Mouse (Mus musculus) CH12.LX (cell line): Measurements from ENCODE around the gene Rbbp7. TPM values are rescaled to one million over a fixed set of nuclear protein-coding genes. Genes with fewer than 3 reads are reported as not detected.

Experiments
- DNase-seq: peaks from one replicate; pipeline ENCODE4 v3.0.0-alpha.2; 2013; ENCODE audit errors: extremely low read depth
- H3K27ac ChIP-seq: 2 replicates; pipeline ENCODE4 v1.5.1; 2012; ENCODE audit warnings: low read depth, mild to moderate bottlenecking, control low read depth, moderate library complexity; ENCODE audit not compliant: insufficient read depth
- H3K27me3 ChIP-seq: replicated peaks from 2 replicates; pipeline ENCODE3; 2012; ENCODE audit warnings: inconsistent platforms
- H3K36me3 ChIP-seq, 2 experiments: replicated peaks in 1 of 2; 2 replicates each; pipeline versions ENCODE3 to v1.6.1; 2012; ENCODE audit warnings: inconsistent platforms in 1 of 2, low read length in 1 of 2, mild to moderate bottlenecking in 1 of 2, mixed read lengths in 1 of 2, moderate library complexity in 1 of 2; ENCODE audit not compliant: control insufficient read depth in 1 of 2, insufficient read depth in 1 of 2
- H3K4me1 ChIP-seq, 2 experiments: 2 replicates each; pipeline ENCODE4 v1.6.1; 2012; ENCODE audit warnings: inconsistent platforms in 1 of 2, moderate library complexity in 1 of 2; ENCODE audit not compliant: insufficient read depth in 2 of 2, control insufficient read depth in 1 of 2
- H3K4me2 ChIP-seq: 2 replicates; pipeline ENCODE4 v1.6.1; 2012; ENCODE audit warnings: low read depth, mild to moderate bottlenecking, control low read depth; ENCODE audit not compliant: poor library complexity, insufficient read depth, severe bottlenecking
- H3K4me3 ChIP-seq, 3 experiments: fragments of 150-350 bp in 1 of 3; sonication (generic) in 1 of 3; replicated peaks in 1 of 3; 2 replicates each; pipeline versions ENCODE3 to v1.5.1; 2011 to 2012; ENCODE audit warnings: low read depth in 2 of 3, low read length in 2 of 3, mild to moderate bottlenecking in 2 of 3, moderate library complexity in 2 of 3, control low read depth in 1 of 3, improper control_type of control experiment in 1 of 3, inconsistent platforms in 1 of 3, mixed read lengths in 1 of 3; ENCODE audit not compliant: poor library complexity in 1 of 3
- H3K79me2 ChIP-seq: replicated peaks from 2 replicates; pipeline ENCODE4 v1.6.1; 2012; ENCODE audit warnings: mild to moderate bottlenecking, moderate library complexity; ENCODE audit not compliant: control insufficient read depth, poor library complexity, insufficient read depth, severe bottlenecking; ENCODE audit errors: extremely low read depth
- H3K9ac ChIP-seq: 2 replicates; pipeline ENCODE4 v1.6.1; 2012; ENCODE audit warnings: low read depth, mild to moderate bottlenecking, control low read depth, moderate library complexity; ENCODE audit not compliant: insufficient read depth
- H3K9me3 ChIP-seq: replicated peaks from 2 replicates; pipeline ENCODE3; 2012; ENCODE audit warnings: low read length, inconsistent platforms, mixed read lengths
- CHD2 ChIP-seq: IDR thresholded peaks from 2 replicates; pipeline ENCODE4 v1.6.1; 2011; ENCODE audit warnings: low read length, improper control_type of control experiment
- CTCF ChIP-seq, 2 experiments: IDR thresholded peaks in 1 of 2; conservative IDR thresholded peaks in 1 of 2; 2 replicates each; pipeline ENCODE4 v1.5.1; 2011 to 2012; ENCODE audit warnings: low read depth in 2 of 2, low read length in 2 of 2, improper control_type of control experiment in 1 of 2, inconsistent platforms in 1 of 2, mild to moderate bottlenecking in 1 of 2, moderate library complexity in 1 of 2
- ELF1 ChIP-seq: IDR thresholded peaks from 2 replicates; pipeline ENCODE4 v1.6.1; 2014; ENCODE audit warnings: low read depth, mild to moderate bottlenecking, inconsistent platforms, low read length, improper control_type of control experiment
- ETS1 ChIP-seq: conservative IDR thresholded peaks from 2 replicates; pipeline ENCODE4 v1.6.1; 2012; ENCODE audit warnings: low read depth, mild to moderate bottlenecking, inconsistent platforms, low read length, improper control_type of control experiment, moderate library complexity
- IRF4 ChIP-seq: IDR thresholded peaks from 2 replicates; pipeline ENCODE4 v1.6.1; 2014; ENCODE audit warnings: low read depth, mild to moderate bottlenecking, inconsistent platforms, low read length, improper control_type of control experiment
- JUN ChIP-seq: IDR thresholded peaks from 2 replicates; pipeline ENCODE4 v1.6.1; 2011; ENCODE audit warnings: low read depth, mild to moderate bottlenecking, low read length, improper control_type of control experiment, moderate library complexity; ENCODE audit not compliant: insufficient read depth
- JUND ChIP-seq: conservative IDR thresholded peaks from 2 replicates; pipeline ENCODE4 v1.6.1; 2011; ENCODE audit warnings: low read depth, low read length, improper control_type of control experiment
- MAFK ChIP-seq: IDR thresholded peaks from 2 replicates; pipeline ENCODE4 v1.6.1; 2011; ENCODE audit warnings: low read length, improper control_type of control experiment; ENCODE audit not compliant: insufficient replicate concordance
- MEF2A ChIP-seq: IDR thresholded peaks from 2 replicates; pipeline ENCODE4 v1.6.1; 2014; ENCODE audit warnings: low read depth, mild to moderate bottlenecking, inconsistent platforms, low read length, improper control_type of control experiment, borderline replicate concordance
- NRF1 ChIP-seq: IDR thresholded peaks from 2 replicates; pipeline ENCODE4 v1.6.1; 2014; ENCODE audit warnings: low read depth, mild to moderate bottlenecking, inconsistent platforms, low read length, improper control_type of control experiment, moderate library complexity
- POLR2A ChIP-seq: IDR thresholded peaks from 2 replicates; pipeline ENCODE4 v1.6.1; 2011; ENCODE audit warnings: low read depth, mild to moderate bottlenecking, improper control_type of control experiment, low read length
- POLR2AphosphoS2 ChIP-seq: IDR thresholded peaks from 2 replicates; pipeline ENCODE4 v1.6.1; 2011; ENCODE audit warnings: low read depth, low read length, improper control_type of control experiment
- RAD21 ChIP-seq: IDR thresholded peaks from 2 replicates; pipeline ENCODE4 v1.6.1; 2011; ENCODE audit warnings: low read depth, mild to moderate bottlenecking, low read length, improper control_type of control experiment, moderate library complexity
- SMC3 ChIP-seq: IDR thresholded peaks from 2 replicates; pipeline ENCODE4 v1.6.1; 2011; ENCODE audit warnings: low read depth, low read length, improper control_type of control experiment
- USF1 ChIP-seq: IDR thresholded peaks from 2 replicates; pipeline ENCODE4 v1.6.1; 2014; ENCODE audit warnings: low read depth, mild to moderate bottlenecking, inconsistent platforms, low read length, improper control_type of control experiment
- USF2 ChIP-seq: conservative IDR thresholded peaks from 2 replicates; pipeline ENCODE4 v1.6.1; 2011; ENCODE audit warnings: low read depth, low read length, improper control_type of control experiment
- dilution Hi-C: fragments of 300-500 bp; cut with MboI; formaldehyde crosslinking; loops from 2 replicates; pipeline ENCODE4 v1.14.3; 2020; ENCODE audit warnings: low sequenced_read_pairs; ENCODE audit not compliant: extremely low pct_unique_long_range_greater_than_20kb, extremely low pct_ligation_motif_present
- in situ Hi-C: fragments of 300-500 bp; cut with MboI; formaldehyde crosslinking; loops from 3 replicates; pipeline ENCODE4 v1.14.3; 2019; ENCODE audit warnings: low sequenced_read_pairs, low pct_ligation_motif_present, low pct_unique_long_range_greater_than_20kb, mixed read lengths
- polyA plus RNA-seq: library from polyadenylated mRNA; unstranded; fragments of >175 nt; gene quantifications from 2 replicates; pipeline ENCODE4 v1.2.1, GENCODE M21; 2012; ENCODE audit warnings: low read depth; ENCODE audit not compliant: insufficient read length
- total RNA-seq, 2 experiments: library from RNA; depleted of rRNA; stranded (reverse); fragments of 300-350 nt in 1 of 2; fragments of >200 nt in 1 of 2; gene quantifications; 2 replicates each; pipeline ENCODE4 v1.2.3; 2012 to 2014

Rbbp7 gene
- total and polyA plus RNA-seq, 3 experiments, result 338 to 651 (median 577) TPM

DNA sequence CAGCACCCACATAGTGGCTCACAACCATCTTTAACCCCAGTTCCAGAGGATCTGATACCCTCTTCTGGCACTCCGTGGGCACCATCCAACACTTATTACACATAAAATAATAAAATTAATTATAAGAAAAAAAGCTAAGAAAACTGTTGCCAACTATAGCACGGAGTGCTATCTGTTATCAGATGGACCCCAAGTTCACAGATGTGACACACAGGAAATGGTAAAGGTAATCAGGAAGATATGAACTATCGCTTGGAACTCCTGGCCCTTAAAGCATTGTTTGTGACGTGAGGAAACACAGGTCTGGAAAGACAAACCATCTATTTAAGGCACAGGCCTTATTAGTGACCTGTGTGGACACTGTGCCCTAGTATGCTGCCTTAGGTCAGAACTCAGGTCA, 30.2 kb upstream of the Rbbp7 start:
- Histone ChIP-seq H3K27ac (no peak overlapping the region), H3K4me1 (peaks cover 0 to 2% of the 10 kb centered on the region in 2 experiments; a peak in 1 of 4 replicates), H3K9me3 (no peaks in the 10 kb centered on the region), H3K27me3 (no peaks in the 10 kb centered on the region), H3K79me2 (no peaks in the 10 kb centered on the region), H3K4me2 (no peak overlapping the region), H3K4me3 (no peak overlapping the region), H3K9ac (no peak overlapping the region), H3K36me3 (no peaks in the 10 kb centered on the region)
- in situ Hi-C loops (loop anchor here (25.0 kb wide), 1 partner anchor 107 kb away; the partner anchor contains the start of gene Txlng), dilution Hi-C loops (no loop called here)
- DNase-seq, result no peak
- no peak for TF ChIP-seq JUN
- TF ChIP-seq USF1, result no peak
- TF ChIP-seq NRF1, result no peak
- TF ChIP-seq IRF4, result no peak
- no peak for TF ChIP-seq USF2
- no peak for TF ChIP-seq CHD2
- no peak for TF ChIP-seq JUND
- no peak for TF ChIP-seq MAFK
- TF ChIP-seq SMC3, result no peak
- TF ChIP-seq ETS1, result no peak

DNA sequence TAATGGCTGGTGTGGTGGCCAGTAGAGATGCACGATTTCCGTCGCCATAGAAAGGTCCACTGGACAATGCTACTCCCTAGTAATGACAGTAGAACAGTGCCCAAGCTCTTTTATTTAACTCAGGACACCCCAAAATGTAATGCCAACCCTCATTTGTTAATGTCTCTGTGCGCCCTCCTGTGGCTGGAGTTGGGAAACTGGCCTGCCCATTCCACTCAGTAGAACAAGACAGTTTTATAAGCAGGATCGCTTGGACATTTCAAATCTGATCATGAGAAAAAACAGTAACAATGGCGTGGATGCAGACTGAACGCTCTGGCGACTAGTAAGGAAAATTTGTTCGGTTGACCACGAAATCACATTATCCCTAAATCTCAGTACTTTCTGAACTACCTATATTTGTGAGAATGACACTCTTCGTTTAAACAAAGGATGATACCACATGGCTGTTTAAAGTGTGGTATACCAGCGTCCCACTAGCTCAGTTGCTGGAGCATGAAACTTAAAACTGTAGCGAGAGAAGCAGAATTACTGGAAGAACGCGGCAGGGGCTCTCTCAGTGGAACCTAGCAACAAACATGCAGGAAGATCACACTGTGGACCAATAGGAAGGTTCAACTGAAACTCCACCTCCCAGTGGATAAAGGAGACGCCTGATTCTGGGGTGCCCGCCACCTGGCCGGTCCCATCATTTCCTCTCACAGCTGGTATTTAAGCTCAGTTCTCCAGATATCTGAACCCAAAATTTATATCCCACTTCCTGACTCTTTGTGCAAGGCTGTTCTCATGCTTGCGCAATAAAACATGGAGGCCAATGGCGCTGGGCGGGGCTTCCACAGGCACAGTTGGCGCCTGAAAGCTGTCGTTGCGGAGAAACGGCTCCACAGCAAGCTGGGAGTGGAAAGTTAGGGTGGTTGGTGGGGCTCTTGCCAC, 24.9 kb upstream of the Rbbp7 start:
- peak overlapping the region in 1 of 3 experiments; percentile 36 for H3K4me3 ChIP-seq
- in situ Hi-C loops (loop anchor here (25.0 kb wide), 1 partner anchor 102 kb away; the partner anchor contains the start of gene Txlng), dilution Hi-C loops (no loop called here)
- H3K9me3 ChIP-seq, result no peaks in the 10 kb centered on the region
- H3K4me1 ChIP-seq, result peaks cover 0 to 4% of the 10 kb centered on the region in 2 experiments; a peak in 2 of 4 replicates
- H3K9ac ChIP-seq, result peak overlapping the region; percentile 43
- no peak for DNase-seq
- peak overlapping the region; percentile 60 for H3K4me2 ChIP-seq
- H3K27me3 ChIP-seq, result no peaks in the 10 kb centered on the region
- peak overlapping the region; percentile 9; the same call in 1 of the 2 replicates for H3K27ac ChIP-seq
- no peaks in the 10 kb centered on the region for H3K36me3 ChIP-seq
- no peaks in the 10 kb centered on the region for H3K79me2 ChIP-seq
- peak; percentile 46 for TF ChIP-seq ELF1
- peak in 1 of 2 experiments; percentile 57; a peak in 2 of 4 replicates for TF ChIP-seq CTCF (conservative IDR thresholded peaks at IDR 0.05 in 1 of 2, IDR thresholded peaks at IDR 0.05 in 1 of 2; ENCODE audit: low read depth in 2 of 2, low read length in 2 of 2)
- peak; percentile 10 for TF ChIP-seq RAD21
- TF ChIP-seq POLR2AphosphoS2, result no peak
- peak; percentile 47 for TF ChIP-seq SMC3
- no peak for TF ChIP-seq MEF2A
- TF ChIP-seq POLR2A, result peak; percentile 51
